Mouse (Mus musculus): ENCODE results near the gene Arl8b.

Gene Arl8b

DNA sequence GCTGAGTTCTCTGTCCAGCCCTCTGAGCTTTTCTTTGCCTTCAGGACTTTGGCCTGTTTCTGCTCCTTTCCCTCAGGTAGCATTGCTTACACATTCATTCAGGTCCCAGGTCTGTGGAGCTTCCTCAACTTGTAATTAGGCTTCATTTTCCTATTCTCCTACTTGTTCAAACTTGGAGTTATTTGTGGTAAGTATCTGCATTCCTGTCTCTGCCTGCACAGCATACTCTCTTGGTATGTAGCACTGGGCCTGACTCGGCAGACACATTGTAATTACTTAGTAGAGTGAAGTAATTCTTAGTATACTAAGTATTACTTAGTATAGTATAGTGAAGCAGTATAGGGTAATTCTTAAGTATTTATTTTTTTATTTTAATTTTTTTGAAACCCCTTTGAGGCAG is 13.0 kb downstream of the Arl8b start:
- TF ChIP-seq CTCF (conservative IDR thresholded peaks at IDR 0.05; ENCODE audit: low read length) (no peak), NANOG (IDR thresholded peaks at IDR 0.05; ENCODE audit: borderline replicate concordance, low read length) (no peak), POU5F1 (IDR thresholded peaks at IDR 0.05; ENCODE audit: borderline replicate concordance, low read length) (no peak)
- H3K27me3 ChIP-seq (ENCODE audit: insufficient read depth, low read length), result no peaks in the 10 kb centered on the region
- no peaks in the 10 kb centered on the region for H3K9me3 ChIP-seq (ENCODE audit: low read length)
- H3K4me1 ChIP-seq (replicated peaks; ENCODE audit: low read depth, low read length), result peaks cover 46% of the 10 kb centered on the region
- H3K4me3 ChIP-seq (replicated peaks; ENCODE audit: low read length), result no peak overlapping the region
- H3K36me3 ChIP-seq (ENCODE audit: insufficient read depth, low read length), result no peaks in the 10 kb centered on the region

DNA sequence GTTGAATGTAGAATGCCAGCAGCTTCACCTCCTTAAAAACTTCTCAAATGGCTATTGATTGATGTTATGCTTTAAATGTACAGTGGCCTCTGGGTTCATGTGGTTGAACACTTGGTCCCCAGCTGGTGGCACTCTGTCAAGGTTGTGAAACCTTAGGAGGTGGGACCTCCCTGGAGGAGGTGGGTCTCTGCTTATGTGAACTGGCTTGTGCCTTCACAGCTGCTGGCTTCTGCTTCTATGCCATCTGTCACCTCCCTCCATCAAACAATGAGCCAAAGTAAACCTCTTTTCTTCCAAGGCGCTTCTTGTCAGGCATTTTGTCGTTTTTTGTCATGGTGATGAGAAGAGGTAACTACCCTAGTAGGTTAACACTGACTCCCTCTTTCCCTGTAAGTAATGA is 13.8 kb downstream of the Arl8b start:
- Histone ChIP-seq H3K27me3 (ENCODE audit: insufficient read depth, low read length) (no peaks in the 10 kb centered on the region), H3K9me3 (ENCODE audit: low read length) (no peaks in the 10 kb centered on the region), H3K4me3 (replicated peaks; ENCODE audit: low read length) (no peak overlapping the region), H3K36me3 (ENCODE audit: insufficient read depth, low read length) (no peaks in the 10 kb centered on the region), H3K4me1 (replicated peaks; ENCODE audit: low read depth, low read length) (peaks cover 50% of the 10 kb centered on the region)
- no peak for TF ChIP-seq CTCF (conservative IDR thresholded peaks at IDR 0.05; ENCODE audit: low read length)
- no peak for TF ChIP-seq POU5F1 (IDR thresholded peaks at IDR 0.05; ENCODE audit: borderline replicate concordance, low read length)
- peak; percentile 44; the same call in 1 of the 2 replicates for TF ChIP-seq NANOG (IDR thresholded peaks at IDR 0.05; ENCODE audit: borderline replicate concordance, low read length)

DNA sequence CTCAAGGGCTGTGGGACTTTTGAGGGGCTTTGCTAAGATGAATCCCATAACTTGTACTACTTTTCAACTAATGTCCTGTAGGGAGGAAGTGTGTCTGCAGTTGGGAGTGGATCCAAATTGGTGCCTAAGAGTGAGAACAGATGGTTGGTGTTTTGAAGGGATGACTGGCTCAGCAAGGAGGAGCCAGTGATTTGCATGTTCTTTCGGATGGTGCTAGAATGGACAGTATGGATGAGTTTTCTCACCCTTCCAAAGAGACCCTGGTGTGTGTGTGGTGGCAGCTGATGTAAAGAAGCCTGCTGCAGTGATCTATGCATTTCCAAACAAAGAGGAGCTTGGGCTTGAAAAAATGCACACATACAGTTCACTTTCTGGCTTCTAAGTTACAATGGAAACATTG is 22.3 kb downstream of the Arl8b start:
- no peak for TF ChIP-seq NANOG (IDR thresholded peaks at IDR 0.05; ENCODE audit: borderline replicate concordance, low read length)
- H3K9me3 ChIP-seq (ENCODE audit: low read length), result no peaks in the 10 kb centered on the region
- no peak overlapping the region for H3K4me3 ChIP-seq (replicated peaks; ENCODE audit: low read length)
- H3K27me3 ChIP-seq (ENCODE audit: insufficient read depth, low read length), result no peaks in the 10 kb centered on the region
- H3K4me1 ChIP-seq (replicated peaks; ENCODE audit: low read depth, low read length), result peaks cover 30% of the 10 kb centered on the region
- no peaks in the 10 kb centered on the region for H3K36me3 ChIP-seq (ENCODE audit: insufficient read depth, low read length)

DNA sequence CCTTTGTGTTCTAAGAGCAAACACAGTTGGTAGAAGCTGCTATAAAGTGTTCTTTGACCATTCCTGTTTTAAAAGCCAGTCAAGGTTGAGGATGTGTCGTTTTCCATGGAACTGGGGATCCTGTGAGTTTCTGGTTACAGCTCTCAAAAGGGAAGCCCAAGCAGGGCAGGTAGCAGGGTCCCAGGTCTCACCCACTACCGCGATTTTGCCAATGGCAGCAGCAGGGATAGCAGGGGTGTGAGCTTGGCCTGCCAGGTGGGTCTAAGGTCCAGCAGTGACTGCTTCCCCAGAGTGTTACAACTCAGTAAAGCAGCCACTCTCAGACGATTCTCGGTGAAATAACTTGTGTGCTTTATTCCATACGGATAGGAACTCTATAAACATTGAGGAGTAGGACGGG is 23.0 kb downstream of the Arl8b start:
- Histone ChIP-seq H3K27me3 (ENCODE audit: insufficient read depth, low read length) (no peaks in the 10 kb centered on the region), H3K36me3 (ENCODE audit: insufficient read depth, low read length) (no peaks in the 10 kb centered on the region), H3K4me1 (replicated peaks; ENCODE audit: low read depth, low read length) (peaks cover 31% of the 10 kb centered on the region), H3K4me3 (replicated peaks; ENCODE audit: low read length) (no peak overlapping the region), H3K9me3 (ENCODE audit: low read length) (no peaks in the 10 kb centered on the region)
- TF ChIP-seq NANOG (IDR thresholded peaks at IDR 0.05; ENCODE audit: borderline replicate concordance, low read length) (no peak), CTCF (conservative IDR thresholded peaks at IDR 0.05; ENCODE audit: low read length) (no peak), POU5F1 (IDR thresholded peaks at IDR 0.05; ENCODE audit: borderline replicate concordance, low read length) (no peak)

DNA sequence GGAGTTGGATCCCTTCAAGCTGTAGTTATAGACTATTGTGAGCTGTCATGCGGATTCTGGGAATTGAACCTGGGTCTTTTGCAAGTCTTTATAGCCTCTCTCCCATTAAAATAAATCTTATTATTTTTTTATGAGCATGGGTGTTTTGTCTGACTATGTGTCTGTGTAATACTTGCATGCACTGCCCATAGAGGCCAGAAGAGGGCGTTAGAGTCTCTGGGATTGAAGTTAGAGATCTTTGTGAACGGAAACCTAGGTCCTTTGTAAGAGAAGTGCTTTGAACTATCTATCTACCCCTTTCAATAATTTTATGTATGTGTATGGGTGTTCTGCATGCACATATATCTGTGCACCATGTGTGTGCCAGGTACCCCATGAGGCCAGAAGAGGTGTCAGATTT is 24.5 kb downstream of the Arl8b start:
- TF ChIP-seq CTCF (conservative IDR thresholded peaks at IDR 0.05; ENCODE audit: low read length) (peak; percentile 62), POU5F1 (IDR thresholded peaks at IDR 0.05; ENCODE audit: borderline replicate concordance, low read length) (no peak)
- no peak overlapping the region for H3K4me3 ChIP-seq (replicated peaks; ENCODE audit: low read length)
- H3K27me3 ChIP-seq (ENCODE audit: insufficient read depth, low read length), result no peaks in the 10 kb centered on the region
- H3K9me3 ChIP-seq (ENCODE audit: low read length), result no peaks in the 10 kb centered on the region
- no peaks in the 10 kb centered on the region for H3K36me3 ChIP-seq (ENCODE audit: insufficient read depth, low read length)
- H3K4me1 ChIP-seq (replicated peaks; ENCODE audit: low read depth, low read length), result peaks cover 26% of the 10 kb centered on the region

DNA sequence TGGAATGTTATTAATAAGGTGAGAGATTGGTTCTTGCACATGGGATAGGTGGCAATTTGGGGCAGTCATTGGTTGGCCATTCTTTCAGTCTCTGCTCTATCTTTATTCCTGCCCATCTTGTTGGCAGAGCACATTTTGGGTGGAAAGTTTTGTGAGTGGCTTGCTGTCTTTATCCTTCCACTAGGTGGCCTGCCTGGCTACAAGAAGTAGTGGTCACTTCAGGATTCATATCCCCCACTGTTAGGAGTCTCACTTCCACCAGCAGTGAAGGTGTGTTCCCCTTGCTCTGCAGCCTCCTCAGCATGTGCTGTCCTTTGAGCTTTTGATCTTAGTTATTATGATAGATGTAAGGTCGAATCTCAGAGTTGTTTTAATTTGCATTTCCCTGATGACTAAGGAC is 25.9 kb downstream of the Arl8b start:
- no peaks in the 10 kb centered on the region for H3K9me3 ChIP-seq (ENCODE audit: low read length)
- no peaks in the 10 kb centered on the region for H3K36me3 ChIP-seq (ENCODE audit: insufficient read depth, low read length)
- no peaks in the 10 kb centered on the region for H3K27me3 ChIP-seq (ENCODE audit: insufficient read depth, low read length)
- TF ChIP-seq CTCF (conservative IDR thresholded peaks at IDR 0.05; ENCODE audit: low read length) (no peak), POU5F1 (IDR thresholded peaks at IDR 0.05; ENCODE audit: borderline replicate concordance, low read length) (no peak), NANOG (IDR thresholded peaks at IDR 0.05; ENCODE audit: borderline replicate concordance, low read length) (no peak)
- H3K4me1 ChIP-seq (replicated peaks; ENCODE audit: low read depth, low read length), result peaks cover 26% of the 10 kb centered on the region
- no peak overlapping the region for H3K4me3 ChIP-seq (replicated peaks; ENCODE audit: low read length)

DNA sequence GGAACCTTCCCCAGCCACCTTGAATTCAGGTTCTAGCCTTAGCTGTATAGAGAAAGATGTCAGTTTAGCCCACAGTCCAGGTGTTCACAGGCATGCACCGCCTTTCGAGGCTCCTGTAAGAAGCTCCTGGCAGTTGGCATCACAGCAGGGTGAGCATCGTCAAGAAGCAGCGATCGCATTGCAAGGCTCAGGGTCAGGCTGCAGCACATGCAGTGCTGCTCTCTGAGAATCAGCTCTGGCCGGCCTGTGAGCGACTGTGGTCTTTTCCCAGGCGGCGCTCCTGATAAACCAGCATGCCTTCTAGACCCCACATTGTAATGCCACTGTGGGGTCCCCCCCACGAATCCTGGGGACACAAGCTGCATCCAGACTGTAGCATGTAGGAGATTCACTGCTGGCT is 27.3 kb downstream of the Arl8b start:
- H3K9me3 ChIP-seq (ENCODE audit: low read length), result no peaks in the 10 kb centered on the region
- H3K27me3 ChIP-seq (ENCODE audit: insufficient read depth, low read length), result no peaks in the 10 kb centered on the region

DNA sequence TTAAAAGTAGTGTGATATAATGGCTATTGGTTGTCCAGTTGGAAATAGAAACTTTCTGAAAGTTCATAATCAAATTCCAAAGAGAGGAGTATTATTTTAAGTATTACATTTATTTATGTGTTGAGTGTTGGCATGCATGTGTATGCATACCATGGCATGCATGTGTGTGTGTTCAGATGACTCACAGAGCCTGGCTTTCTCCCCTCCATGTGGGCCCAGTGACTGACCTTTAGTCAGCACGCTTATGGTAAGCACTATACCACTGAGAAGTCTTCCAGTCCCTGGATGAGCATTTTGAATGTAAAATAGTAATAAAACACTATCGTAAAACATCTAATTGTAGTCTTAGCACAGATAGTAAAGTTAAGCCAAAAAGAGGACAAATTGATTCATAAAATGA is 29.2 kb downstream of the Arl8b start:
- Histone ChIP-seq H3K36me3 (ENCODE audit: insufficient read depth, low read length) (peaks cover 13% of the 10 kb centered on the region), H3K27me3 (ENCODE audit: insufficient read depth, low read length) (no peaks in the 10 kb centered on the region), H3K9me3 (ENCODE audit: low read length) (no peaks in the 10 kb centered on the region), H3K4me3 (replicated peaks; ENCODE audit: low read length) (no peak overlapping the region), H3K4me1 (replicated peaks; ENCODE audit: low read depth, low read length) (peaks cover 12% of the 10 kb centered on the region)
- TF ChIP-seq POU5F1 (IDR thresholded peaks at IDR 0.05; ENCODE audit: borderline replicate concordance, low read length), result no peak
- no peak for TF ChIP-seq NANOG (IDR thresholded peaks at IDR 0.05; ENCODE audit: borderline replicate concordance, low read length)
- no peak for TF ChIP-seq CTCF (conservative IDR thresholded peaks at IDR 0.05; ENCODE audit: low read length)

More for the DNA sequence above, 27.3 kb downstream of the Arl8b start:
- Histone ChIP-seq H3K4me1 (replicated peaks; ENCODE audit: low read depth, low read length) (peaks cover 15% of the 10 kb centered on the region), H3K36me3 (ENCODE audit: insufficient read depth, low read length) (peaks cover 6% of the 10 kb centered on the region), H3K4me3 (replicated peaks; ENCODE audit: low read length) (no peak overlapping the region)
- no peak for TF ChIP-seq CTCF (conservative IDR thresholded peaks at IDR 0.05; ENCODE audit: low read length)
- TF ChIP-seq POU5F1 (IDR thresholded peaks at IDR 0.05; ENCODE audit: borderline replicate concordance, low read length), result no peak
- TF ChIP-seq NANOG (IDR thresholded peaks at IDR 0.05; ENCODE audit: borderline replicate concordance, low read length), result no peak

DNA sequence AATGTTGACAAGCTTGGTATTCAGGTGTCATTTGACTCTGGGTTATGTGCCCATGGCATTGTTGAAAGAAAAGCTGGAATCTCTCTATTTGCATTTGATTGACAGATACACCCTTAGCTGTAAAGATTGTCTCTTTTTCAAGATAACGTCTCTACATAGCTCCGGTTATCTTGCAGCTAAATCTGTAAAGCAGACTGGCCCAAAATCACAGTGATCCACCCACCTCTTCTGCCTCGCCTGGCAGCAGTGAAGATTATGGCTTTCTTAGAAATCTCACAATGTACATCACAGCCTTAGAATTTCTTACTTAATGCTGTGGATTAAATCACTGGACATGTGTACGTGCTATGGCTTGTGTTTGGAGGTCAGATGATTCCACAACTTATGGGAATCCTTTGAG is 34.6 kb downstream of the Arl8b start:
- TF ChIP-seq NANOG (IDR thresholded peaks at IDR 0.05; ENCODE audit: borderline replicate concordance, low read length) (no peak), POU5F1 (IDR thresholded peaks at IDR 0.05; ENCODE audit: borderline replicate concordance, low read length) (no peak), CTCF (conservative IDR thresholded peaks at IDR 0.05; ENCODE audit: low read length) (no peak)
- Histone ChIP-seq H3K27me3 (ENCODE audit: insufficient read depth, low read length) (no peaks in the 10 kb centered on the region), H3K9me3 (ENCODE audit: low read length) (no peaks in the 10 kb centered on the region), H3K4me1 (replicated peaks; ENCODE audit: low read depth, low read length) (peaks cover 9% of the 10 kb centered on the region), H3K36me3 (ENCODE audit: insufficient read depth, low read length) (peaks cover 62% of the 10 kb centered on the region), H3K4me3 (replicated peaks; ENCODE audit: low read length) (no peak overlapping the region)
